Mouse (Mus musculus) kidney, adult 8-10 months (tissue): ENCODE measurements around the gene Cd2bp2.

ENCODE experiments used
- DNase-seq, 2 experiments: peaks; one replicate each; pipeline ENCODE4 v3.0.0; 2022

Cd2bp2 gene

DNA sequence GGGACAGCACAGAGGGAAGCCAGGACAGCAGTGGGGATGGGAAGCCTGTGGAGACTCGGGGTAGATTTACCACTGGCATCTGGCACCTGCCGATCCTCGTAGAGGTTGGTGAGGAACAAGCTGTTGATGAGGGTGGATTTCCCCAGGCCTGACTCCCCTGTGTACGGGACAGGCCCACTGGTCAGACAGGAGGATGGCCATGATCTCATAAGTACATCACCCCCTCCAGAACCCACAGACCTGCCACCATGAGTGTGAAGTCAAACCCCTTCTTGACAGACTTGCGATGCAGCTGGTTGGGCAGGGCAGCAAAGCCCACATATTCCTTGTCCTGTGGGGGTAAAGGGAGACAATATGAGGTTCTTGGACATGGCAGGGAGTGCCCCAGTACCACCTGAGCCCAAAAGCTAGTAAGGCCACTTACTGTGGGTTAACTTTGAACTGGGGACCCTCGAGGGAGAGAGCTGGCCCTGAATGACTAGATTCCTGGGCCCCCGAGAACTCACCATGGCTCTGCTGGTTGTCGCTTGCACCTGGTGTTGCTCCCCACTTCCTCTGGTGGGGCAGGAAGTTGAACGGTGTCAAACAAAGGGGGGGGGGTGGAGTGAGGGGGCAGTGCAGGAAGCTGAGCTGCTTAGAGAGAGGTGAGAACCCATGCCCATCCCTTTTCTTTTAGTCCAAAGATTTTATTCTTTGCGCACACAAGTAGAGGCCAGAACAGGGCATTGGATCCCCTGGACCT is 22.2 kb upstream of the Cd2bp2 start:
- no peak for DNase-seq

- no peak for DNase-seq
Measured at GRCm38 (mm10) chr7:127217475-127217874, 21.6 kb upstream of the Cd2bp2 start.

DNA sequence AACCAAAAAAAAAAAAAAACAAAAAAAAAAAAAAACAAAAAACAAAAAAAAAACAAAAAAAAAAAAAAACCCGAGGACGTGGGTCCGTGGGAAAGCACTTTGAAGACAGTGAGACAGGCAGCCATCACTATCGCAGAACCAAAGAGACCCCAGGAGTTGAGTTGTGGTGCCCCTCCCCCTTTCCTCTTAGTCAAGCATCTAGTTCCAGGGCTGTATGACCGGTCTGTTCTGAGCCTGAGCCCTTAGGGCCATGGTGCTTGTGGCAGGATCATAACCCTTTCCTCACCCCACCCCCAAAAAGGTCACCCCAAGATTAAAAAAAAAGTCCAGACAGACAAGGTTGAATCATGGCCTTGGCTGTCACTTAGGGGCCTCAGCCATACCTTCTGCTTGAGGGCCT is 20.5 kb upstream of the Cd2bp2 start:
- DNase-seq, result no peak

DNA sequence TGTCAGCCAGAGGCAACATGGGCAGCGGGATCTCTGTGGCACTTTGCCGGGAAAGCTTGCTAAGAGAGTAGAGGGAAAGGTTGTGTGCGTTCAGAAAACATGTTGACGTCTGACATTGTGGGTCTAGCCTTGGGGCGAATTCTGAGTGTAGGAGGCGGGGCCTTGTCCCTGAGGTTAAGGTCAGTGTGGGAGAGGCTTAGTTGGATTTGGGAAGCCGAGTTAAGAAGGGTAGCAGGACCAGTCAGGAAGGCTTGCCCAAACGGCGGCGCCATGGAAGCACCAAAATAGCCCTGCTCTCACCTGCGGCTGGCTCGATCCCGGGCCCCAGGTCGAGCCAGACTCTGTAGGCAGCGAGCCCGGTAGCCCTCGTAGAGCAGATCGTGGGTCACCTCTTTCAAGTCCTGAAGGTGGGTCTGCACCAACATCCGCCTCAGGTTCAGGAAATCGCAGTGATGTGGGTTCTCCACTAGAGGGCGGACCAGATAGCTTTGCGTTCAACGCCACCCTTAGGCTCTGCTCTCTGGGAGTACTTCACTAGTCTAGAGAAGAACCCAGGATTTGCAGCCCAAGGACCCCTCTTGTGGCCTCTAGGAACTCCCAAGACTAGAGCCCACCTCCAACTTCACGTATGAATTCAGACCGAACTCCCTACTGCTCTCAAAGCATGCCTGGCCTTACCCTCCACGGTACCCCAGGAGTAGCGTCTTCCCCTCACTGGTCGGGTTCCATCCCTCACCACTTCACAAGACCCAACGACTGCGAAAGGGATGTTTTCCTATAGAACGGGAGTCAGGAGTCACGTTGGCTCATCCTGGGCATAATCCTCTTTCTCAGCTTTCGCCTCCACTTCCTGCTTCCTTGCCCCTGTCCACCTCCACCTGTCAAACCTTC is 19.4 kb upstream of the Cd2bp2 start:
- DNase-seq, result peak; percentile 64 to 66

- DNase-seq, result no peak
Measured at GRCm38 (mm10) chr7:127214521-127214920, 18.7 kb upstream of the Cd2bp2 start.

DNA sequence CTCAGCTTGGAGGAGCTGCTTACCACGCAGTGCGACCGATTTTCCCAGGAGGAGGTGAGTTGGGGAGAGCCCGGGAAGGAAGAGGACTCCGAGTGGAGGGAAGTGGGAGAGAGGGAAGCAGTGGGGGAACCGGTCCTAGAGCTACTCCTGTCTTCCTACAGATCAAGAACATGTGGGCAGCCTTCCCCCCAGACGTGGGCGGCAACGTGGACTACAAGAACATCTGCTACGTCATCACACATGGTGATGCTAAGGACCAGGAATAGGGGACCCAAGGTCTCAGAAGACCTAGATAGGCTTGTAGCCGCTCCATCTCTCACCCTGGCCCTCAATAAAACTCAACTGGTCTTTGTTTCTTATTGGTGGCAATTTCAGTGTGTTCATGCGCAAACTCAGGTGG is 18.1 kb upstream of the Cd2bp2 start:
- no peak for DNase-seq

DNA sequence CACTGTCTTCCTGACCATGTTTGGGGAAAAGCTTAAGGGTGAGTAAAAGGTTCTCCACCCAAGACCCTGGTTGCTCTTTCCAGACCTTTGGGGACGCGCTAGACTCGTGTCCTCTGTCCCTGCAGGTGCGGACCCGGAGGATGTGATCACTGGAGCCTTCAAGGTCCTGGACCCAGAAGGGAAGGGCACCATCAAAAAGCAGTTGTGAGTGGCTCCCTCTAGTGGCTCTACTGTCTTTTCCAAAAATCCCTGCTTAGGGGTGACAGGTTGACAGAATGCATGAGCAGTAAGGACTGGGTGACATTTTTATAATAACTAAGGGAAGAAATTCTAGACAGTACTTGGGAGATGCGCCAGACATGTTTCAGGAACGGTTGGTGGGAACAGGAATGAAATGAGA is 17.6 kb upstream of the Cd2bp2 start:
- DNase-seq, result peak in 1 of 2 experiments; percentile 48

DNA sequence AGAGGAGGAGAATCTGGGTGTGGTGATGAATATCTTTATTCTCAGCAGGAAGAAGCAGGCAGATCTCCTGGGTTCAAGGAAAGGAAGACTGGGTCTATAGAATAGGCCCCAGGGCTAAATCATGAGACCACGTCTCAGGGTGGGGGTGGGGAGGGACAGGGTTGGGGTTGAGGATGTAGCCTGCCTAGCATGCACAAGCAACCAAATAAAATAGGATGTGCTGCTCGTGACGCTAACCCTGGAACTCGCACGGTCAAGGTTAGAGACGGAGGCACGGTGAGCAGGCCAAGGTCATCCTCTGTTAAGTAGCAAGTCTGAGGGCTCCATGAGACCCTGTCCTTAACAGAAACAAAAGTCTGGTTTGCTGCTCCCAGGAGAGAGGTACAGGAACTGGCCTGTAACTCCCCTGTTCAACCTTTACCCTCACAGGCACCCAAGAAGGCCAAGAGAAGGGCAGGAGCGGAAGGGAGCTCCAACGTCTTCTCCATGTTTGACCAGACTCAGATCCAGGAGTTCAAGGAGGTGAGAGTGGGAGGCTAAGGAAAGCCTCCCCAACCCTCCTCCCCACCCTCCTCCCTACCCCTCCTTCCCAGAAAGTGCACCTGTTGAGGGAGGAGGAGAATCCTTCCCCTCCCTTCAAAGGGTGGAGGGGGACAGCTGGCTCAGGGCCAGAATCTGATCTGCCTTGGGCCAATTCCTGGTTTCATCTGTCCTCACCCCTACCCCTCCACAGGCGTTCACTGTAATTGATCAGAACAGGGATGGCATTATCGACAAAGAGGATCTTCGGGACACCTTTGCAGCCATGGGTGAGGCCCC is 16.8 kb upstream of the Cd2bp2 start:
- DNase-seq, result no peak

GRCm38 (mm10) chr7:127211014-127211745 is 15.3 kb upstream of the Cd2bp2 start:
- DNase-seq, result no peak

DNA sequence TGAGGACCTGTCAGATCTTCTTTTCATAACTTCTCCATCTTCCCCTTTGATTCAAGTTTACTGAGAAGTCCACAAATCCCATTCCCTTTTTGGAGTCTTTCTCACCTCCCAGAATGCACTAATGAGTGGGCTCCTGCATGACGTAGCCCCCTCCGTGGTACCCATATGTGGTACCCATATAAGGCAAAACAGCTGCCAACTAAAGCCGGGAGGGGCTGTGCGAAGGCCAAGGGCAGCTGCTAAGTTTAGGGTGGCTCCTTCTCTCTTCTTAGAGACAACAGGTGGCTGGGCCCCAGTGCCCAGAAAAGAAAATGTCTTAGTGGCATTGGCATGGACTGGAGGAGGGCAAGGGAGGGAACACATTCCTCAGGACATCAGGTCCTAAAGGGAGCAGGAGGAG is 14.4 kb upstream of the Cd2bp2 start:
- DNase-seq, result no peak

- no peak for DNase-seq
Measured at GRCm38 (mm10) chr7:127209851-127210250, 14.0 kb upstream of the Cd2bp2 start.

GRCm38 (mm10) chr7:127208553-127209438 is 12.9 kb upstream of the Cd2bp2 start, which contains the start of gene Mylpf:
Mylpf (plus strand) TSS chr7:127208890.
- peak; percentile 93 to 99 for DNase-seq

DNA sequence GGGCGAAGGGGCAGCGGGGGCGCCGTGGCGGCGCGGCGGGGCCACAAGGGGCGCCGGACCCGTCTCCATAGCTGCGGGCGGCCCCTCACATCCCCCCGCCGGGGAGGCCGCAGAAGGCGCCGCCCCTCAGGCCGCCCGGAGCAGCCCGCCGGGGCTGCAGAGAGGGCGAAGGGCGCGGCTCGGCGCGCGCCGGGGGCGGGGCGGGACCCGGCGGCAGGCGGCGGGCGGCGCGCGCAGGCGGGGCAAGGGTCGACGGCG is 12.4 kb upstream of the Cd2bp2 start, which contains the start of gene Tbc1d10b:
Gene Tbc1d10b, minus strand, starts transcription at position 174 of the 258 bp plus-strand sequence.
- no peak for DNase-seq

DNA sequence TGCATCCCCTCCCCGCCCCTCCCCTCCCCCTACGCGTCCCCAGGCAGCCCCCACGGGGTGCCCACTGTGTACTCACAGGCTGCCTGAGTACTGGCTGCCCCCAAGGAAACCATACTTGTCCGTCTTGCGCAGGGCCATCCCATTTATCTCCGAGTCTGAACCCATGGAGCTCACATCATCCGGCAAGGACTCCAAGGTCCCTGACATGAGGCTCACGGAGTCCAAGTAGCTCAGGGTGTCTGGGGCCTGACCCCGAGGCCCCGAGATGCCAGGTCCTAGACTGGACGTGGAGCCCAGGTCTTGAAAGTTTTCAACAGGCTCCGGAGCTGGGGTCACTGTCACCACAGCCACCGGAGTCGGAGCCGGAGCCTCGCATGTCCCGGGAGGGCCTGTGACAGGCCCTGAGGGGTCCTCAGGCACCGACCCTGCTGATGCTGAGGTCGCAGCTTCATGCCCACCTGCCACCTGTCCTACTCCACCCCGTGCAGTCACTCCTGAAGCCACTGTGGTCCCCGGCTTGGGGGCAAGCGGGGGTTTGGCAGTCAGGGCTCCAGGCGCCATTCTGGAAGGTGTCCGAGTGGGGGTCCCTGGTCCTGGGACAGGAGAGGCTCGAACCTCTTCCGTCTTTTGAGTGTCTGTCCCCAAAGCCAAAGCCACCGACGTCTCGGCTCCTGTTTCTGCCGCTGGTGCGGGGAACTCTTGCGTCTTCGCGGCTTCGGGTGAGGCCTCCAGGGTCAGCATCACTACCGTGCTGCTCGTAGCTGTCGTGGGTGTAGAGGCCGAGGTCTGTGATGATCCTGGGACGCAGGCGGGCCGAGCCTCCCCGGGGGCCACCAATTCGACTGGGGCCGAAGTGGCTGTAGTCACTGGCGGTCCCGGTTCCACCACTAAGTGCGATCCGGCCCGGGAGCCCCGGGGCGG is 11.8 kb upstream of the Cd2bp2 start:
- no peak for DNase-seq

DNA sequence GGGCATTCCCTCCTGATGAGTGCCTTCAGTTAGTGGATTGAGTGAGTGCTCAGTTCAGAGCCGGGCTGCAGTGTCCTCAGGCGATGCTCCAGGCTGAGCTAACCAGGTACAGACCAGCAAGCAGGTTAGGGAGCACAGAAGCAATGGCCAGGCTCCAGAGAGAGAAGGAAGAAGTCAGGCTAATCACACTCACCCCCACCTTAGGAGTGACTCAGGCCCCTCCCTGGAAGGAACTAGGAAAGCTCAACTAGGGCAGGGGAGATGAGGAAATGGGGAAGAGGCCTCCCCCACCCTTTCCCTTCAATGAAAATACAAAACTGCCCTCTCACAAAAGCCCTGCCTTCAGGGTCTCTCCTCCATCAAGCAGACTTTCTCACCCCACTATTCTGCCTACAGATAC is 10.8 kb upstream of the Cd2bp2 start:
- no peak for DNase-seq

DNA sequence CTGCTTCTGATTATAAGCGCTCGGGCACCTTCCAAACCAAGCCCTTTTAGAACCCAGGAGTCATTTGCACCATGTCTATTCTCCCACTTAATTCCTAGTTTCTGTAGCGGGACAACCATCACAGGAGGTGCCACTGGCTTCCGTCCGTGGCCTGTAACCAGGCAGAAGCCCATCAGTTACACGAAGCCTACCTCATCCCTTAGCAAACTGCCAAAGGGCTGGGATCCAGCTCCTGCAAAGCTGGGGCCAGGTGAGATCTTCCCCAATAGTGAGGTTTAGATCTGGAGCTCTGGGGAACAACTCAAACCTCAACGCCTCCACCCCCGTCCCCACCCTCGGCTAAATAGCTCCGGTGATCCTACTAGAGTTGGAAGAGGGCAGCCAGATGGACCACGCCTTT is 634 bp upstream of the Cd2bp2 start:
- no peak for DNase-seq

- DNase-seq, result no peak
Measured at GRCm38 (mm10) chr7:127194633-127195029, 1.2 kb downstream of the Cd2bp2 start.

GRCm38 (mm10) chr7:127194011-127194632 is 1.7 kb downstream of the Cd2bp2 start:
- DNase-seq, result no peak

DNA sequence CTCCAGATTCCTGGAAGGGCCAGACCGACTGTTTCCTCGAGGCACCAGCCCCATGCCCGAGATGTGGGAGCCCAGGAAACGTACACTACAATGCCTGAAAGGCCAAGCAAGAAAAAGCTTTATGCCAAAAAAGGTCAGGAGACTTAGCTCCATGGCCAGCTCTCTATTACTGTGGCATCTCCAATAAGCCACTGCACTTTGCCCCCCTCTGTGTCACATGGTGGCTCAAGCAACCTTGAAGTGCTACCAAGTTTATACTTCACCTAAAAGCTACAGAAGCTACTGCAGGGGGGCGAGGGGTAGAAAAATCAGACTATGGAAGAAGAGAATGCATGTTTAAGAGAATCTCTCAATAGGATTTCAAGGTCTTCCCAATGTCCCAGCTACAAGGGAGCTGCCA is 2.9 kb downstream of the Cd2bp2 start:
- peak; percentile 73 to 75 for DNase-seq

DNA sequence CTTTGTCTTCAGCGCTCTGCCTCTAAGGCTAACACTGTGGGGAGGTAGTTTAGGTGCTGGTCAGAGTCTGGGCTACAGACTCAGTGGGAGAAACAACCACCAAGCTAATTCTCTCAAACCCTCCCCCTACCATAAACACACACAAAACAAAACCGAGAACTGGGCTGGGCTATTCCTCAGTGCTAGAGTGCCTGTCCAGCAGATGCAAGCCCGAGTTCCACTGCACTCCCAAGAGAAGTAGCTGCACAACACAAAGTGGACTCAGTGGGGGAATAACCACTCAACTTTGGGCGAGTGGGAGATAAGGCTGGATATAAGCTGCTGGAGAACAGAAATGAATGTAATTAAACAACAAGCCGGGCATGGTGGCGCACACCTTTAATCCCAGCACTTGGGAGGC is 5.2 kb downstream of the Cd2bp2 start:
- no peak for DNase-seq
